Mouse (Mus musculus): ENCODE measurements around the gene Tmem259. TPM values are rescaled to one million over a fixed set of nuclear protein-coding genes. Genes with fewer than 3 reads are reported as not detected.

The Tmem259 gene
- polyA plus RNA-seq, 1 experiment from 2014 or later: 9.0 TPM

DNA sequence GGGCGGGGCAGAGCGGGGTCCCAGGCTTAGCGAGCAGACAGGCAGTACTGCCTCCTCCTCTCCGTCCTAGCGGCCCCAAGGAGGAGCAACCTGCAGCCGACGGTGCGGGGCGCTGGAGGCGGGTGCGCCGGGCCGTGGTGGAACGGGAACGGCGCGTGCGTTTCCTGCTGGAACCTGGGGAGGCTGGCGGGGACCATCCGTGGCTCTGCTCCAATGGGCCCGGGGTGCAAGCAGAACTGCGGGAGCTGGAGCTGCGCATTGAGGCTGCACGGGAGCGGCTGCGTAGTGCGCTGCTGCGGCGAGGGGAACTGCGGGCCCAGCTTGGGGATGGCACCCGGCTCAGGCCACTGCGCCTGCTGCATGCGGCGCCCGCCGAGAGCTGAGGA lies 7.4 kb downstream of the Tmem259 start:
- 79% methylated on average over 36 of the region's 36 CpGs for WGBS
- Histone ChIP-seq H3K27me3 (ENCODE audit: control insufficient read depth, insufficient read depth, low read depth, low read length) (peaks cover 6% of the 10 kb centered on the region), H3K27ac (ENCODE audit: low read length) (no peak overlapping the region), H3K4me3 (ENCODE audit: low read length) (no peak overlapping the region), H3K4me2 (ENCODE audit: low read depth, low read length) (no peak overlapping the region), H3K9me3 (ENCODE audit: control insufficient read depth, low read length) (peaks cover 2% of the 10 kb centered on the region; the same call in 1 of the 2 replicates), H3K4me1 (replicated peaks; ENCODE audit: control insufficient read depth, insufficient read depth, low read length) (0 out of 2 replicates have a peak, but pooled peaks cover 3% of the 10 kb centered on the region), H3K36me3 (ENCODE audit: control insufficient read depth, insufficient read depth, low read length) (peaks cover 41% of the 10 kb centered on the region), H3K9ac (ENCODE audit: low read length) (no peak overlapping the region)
- no peak for ATAC-seq (ENCODE audit: low read depth)

DNA sequence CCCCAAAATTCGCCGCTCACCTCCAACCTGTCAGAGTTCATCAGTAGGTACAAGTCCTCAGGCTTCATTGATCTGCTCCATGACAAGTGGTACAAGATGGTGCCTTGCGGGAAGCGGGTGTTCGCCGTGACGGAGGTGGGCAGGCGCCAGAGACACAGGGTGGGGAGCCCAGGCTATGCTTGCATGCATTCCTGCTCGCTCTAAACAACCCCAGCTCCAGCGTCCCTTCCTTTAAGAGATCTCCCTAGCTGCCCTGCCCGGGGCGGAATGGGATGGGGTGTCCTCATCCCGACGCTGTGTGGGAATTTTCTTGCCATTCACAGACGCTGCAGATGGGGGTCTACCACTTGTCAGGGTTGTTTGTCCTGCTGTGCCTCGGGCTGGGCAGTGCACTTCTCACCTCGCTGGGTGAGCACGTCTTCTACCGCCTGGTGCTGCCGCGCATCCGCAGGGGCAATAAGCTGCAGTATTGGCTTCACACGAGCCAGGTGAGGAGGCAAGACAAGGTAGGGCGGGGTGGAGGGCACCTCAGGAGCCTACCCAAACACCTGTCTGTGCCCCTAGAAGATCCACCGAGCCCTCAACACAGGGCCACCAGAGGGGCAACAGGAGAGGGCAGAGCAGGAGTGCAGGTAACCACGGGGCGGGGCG lies 7.9 kb downstream of the Tmem259 start:
- no peak overlapping the region for H3K27ac ChIP-seq (ENCODE audit: low read length)
- H3K27me3 ChIP-seq (ENCODE audit: control insufficient read depth, insufficient read depth, low read depth, low read length): peaks cover 11% of the 10 kb centered on the region
- peaks cover 4% of the 10 kb centered on the region for H3K4me1 ChIP-seq (replicated peaks; ENCODE audit: control insufficient read depth, insufficient read depth, low read length)
- no peak overlapping the region for H3K4me2 ChIP-seq (ENCODE audit: low read depth, low read length)
- no peak for ATAC-seq (ENCODE audit: low read depth)
- WGBS: 87% methylated on average over 28 of the region's 28 CpGs
- peaks cover 41% of the 10 kb centered on the region for H3K36me3 ChIP-seq (ENCODE audit: control insufficient read depth, insufficient read depth, low read length)
- no peak overlapping the region for H3K4me3 ChIP-seq (ENCODE audit: low read length)
- H3K9ac ChIP-seq (ENCODE audit: low read length): no peak overlapping the region
- H3K9me3 ChIP-seq (ENCODE audit: control insufficient read depth, low read length): peaks cover 2% of the 10 kb centered on the region; the same call in 1 of the 2 replicates

GRCm38 (mm10) chr10:79974668-79975067 lies 9.5 kb downstream of the Tmem259 start:
- H3K4me2 ChIP-seq (ENCODE audit: low read depth, low read length): no peak overlapping the region
- peaks cover 19% of the 10 kb centered on the region for H3K27me3 ChIP-seq (ENCODE audit: control insufficient read depth, insufficient read depth, low read depth, low read length)
- H3K36me3 ChIP-seq (ENCODE audit: control insufficient read depth, insufficient read depth, low read length): peaks cover 39% of the 10 kb centered on the region
- peaks cover 13% of the 10 kb centered on the region for H3K4me1 ChIP-seq (replicated peaks; ENCODE audit: control insufficient read depth, insufficient read depth, low read length)
- peaks cover 2% of the 10 kb centered on the region; the same call in 1 of the 2 replicates for H3K9me3 ChIP-seq (ENCODE audit: control insufficient read depth, low read length)
- ATAC-seq (ENCODE audit: low read depth): no peak
- no peak overlapping the region for H3K9ac ChIP-seq (ENCODE audit: low read length)
- H3K27ac ChIP-seq (ENCODE audit: low read length): no peak overlapping the region
- no peak overlapping the region for H3K4me3 ChIP-seq (ENCODE audit: low read length)
- WGBS: 88% methylated on average over 8 of the region's 8 CpGs

GRCm38 (mm10) chr10:79974087-79974486 lies 10.0 kb downstream of the Tmem259 start:
- H3K4me2 ChIP-seq (ENCODE audit: low read depth, low read length): no peak overlapping the region
- no peak overlapping the region for H3K9ac ChIP-seq (ENCODE audit: low read length)
- H3K27me3 ChIP-seq (ENCODE audit: control insufficient read depth, insufficient read depth, low read depth, low read length): peaks cover 19% of the 10 kb centered on the region
- peaks cover 13% of the 10 kb centered on the region for H3K4me1 ChIP-seq (replicated peaks; ENCODE audit: control insufficient read depth, insufficient read depth, low read length)
- ATAC-seq (ENCODE audit: low read depth): no peak
- no peak overlapping the region for H3K27ac ChIP-seq (ENCODE audit: low read length)
- peaks cover 38% of the 10 kb centered on the region for H3K36me3 ChIP-seq (ENCODE audit: control insufficient read depth, insufficient read depth, low read length)
- peaks cover 2% of the 10 kb centered on the region; the same call in 1 of the 2 replicates for H3K9me3 ChIP-seq (ENCODE audit: control insufficient read depth, low read length)
- no peak overlapping the region for H3K4me3 ChIP-seq (ENCODE audit: low read length)
- 88% methylated on average over 21 of the region's 21 CpGs for WGBS

- no peak overlapping the region for H3K27ac ChIP-seq (ENCODE audit: low read length)
- no peak overlapping the region for H3K4me3 ChIP-seq (ENCODE audit: low read length)
- H3K4me1 ChIP-seq (replicated peaks; ENCODE audit: control insufficient read depth, insufficient read depth, low read length): peaks cover 15% of the 10 kb centered on the region
- peaks cover 19% of the 10 kb centered on the region for H3K27me3 ChIP-seq (ENCODE audit: control insufficient read depth, insufficient read depth, low read depth, low read length)
- ATAC-seq (ENCODE audit: low read depth): peak; percentile 10; the same call in 1 of the 2 replicates
- no peak overlapping the region for H3K9ac ChIP-seq (ENCODE audit: low read length)
- H3K4me2 ChIP-seq (ENCODE audit: low read depth, low read length): no peak overlapping the region
- H3K9me3 ChIP-seq (ENCODE audit: control insufficient read depth, low read length): peaks cover 2% of the 10 kb centered on the region; the same call in 1 of the 2 replicates
- 35% methylated on average over 14 of the region's 14 CpGs for WGBS
- H3K36me3 ChIP-seq (ENCODE audit: control insufficient read depth, insufficient read depth, low read length): peaks cover 29% of the 10 kb centered on the region
Observed at GRCm38 (mm10) chr10:79972831-79973230, 11.3 kb downstream of the Tmem259 start.

GRCm38 (mm10) chr10:79971183-79971497 lies 13.0 kb downstream of the Tmem259 start:
- no peak overlapping the region for H3K27ac ChIP-seq (ENCODE audit: low read length)
- H3K9me3 ChIP-seq (ENCODE audit: control insufficient read depth, low read length): no peaks in the 10 kb centered on the region
- H3K27me3 ChIP-seq (ENCODE audit: control insufficient read depth, insufficient read depth, low read depth, low read length): peaks cover 19% of the 10 kb centered on the region
- peaks cover 26% of the 10 kb centered on the region for H3K36me3 ChIP-seq (ENCODE audit: control insufficient read depth, insufficient read depth, low read length)
- peaks cover 15% of the 10 kb centered on the region for H3K4me1 ChIP-seq (replicated peaks; ENCODE audit: control insufficient read depth, insufficient read depth, low read length)
- H3K9ac ChIP-seq (ENCODE audit: low read length): peak overlapping the region; percentile 65
- peak overlapping the region; percentile 51 for H3K4me3 ChIP-seq (ENCODE audit: low read length)
- 6% methylated on average over 21 of the region's 21 CpGs for WGBS
- H3K4me2 ChIP-seq (ENCODE audit: low read depth, low read length): peak overlapping the region; percentile 84
- ATAC-seq (ENCODE audit: low read depth): no peak; the same call in 1 of the 2 replicates

DNA sequence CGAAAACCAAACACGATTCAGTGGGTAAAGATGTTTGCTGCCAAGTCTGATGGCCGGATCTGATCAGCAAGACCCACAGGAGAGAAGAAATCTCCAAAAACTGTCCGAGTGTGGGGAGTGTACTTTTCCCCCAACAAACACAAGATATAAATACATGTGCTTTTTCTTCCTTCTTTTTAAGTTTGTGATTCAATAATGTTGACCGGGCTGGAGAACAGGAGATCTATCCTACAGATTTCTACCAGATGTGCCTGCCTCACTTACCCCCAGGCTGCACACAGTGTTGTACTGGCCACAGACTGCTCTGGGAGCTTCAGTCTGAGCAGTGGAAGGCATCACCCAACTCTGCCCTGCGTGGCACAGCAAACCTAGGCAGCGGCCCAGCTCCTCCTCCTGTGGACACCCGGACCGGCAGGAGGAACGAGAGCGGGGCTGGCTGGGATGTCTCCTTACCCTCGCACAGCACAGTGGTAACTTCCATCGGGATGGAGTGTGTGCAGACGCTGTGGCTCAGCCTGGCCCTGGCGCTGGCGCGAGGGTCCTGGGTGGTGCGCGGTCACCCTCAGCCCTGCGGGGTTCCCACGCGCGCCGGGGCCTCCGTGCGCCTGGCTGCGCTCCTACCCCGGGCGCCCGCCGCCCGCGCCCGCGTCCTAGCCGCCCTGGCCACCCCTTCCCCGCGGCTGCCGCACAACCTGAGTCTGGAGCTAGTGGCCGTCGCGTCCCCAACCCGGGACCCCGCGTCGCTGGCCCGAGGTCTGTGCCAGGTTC lies 13.5 kb downstream of the Tmem259 start, which contains the start of gene Grin3b:
Gene Grin3b, plus strand, starts transcription at position 301 of the 768 bp plus-strand sequence.
- 5% methylated on average over 46 of the region's 47 CpGs for whole genome bisulfite sequencing
- H3K9ac ChIP-seq (ENCODE audit: low read length): peak within 1 kb of the TSS; percentile 65

GRCm38 (mm10) chr10:79969124-79969568 lies 15.0 kb downstream of the Tmem259 start:
- Histone ChIP-seq H3K27me3 (ENCODE audit: control insufficient read depth, insufficient read depth, low read depth, low read length) (peaks cover 19% of the 10 kb centered on the region), H3K36me3 (ENCODE audit: control insufficient read depth, insufficient read depth, low read length) (peaks cover 34% of the 10 kb centered on the region), H3K4me3 (ENCODE audit: low read length) (no peak overlapping the region), H3K9ac (ENCODE audit: low read length) (no peak overlapping the region), H3K27ac (ENCODE audit: low read length) (no peak overlapping the region), H3K4me1 (replicated peaks; ENCODE audit: control insufficient read depth, insufficient read depth, low read length) (peaks cover 15% of the 10 kb centered on the region), H3K9me3 (ENCODE audit: control insufficient read depth, low read length) (no peaks in the 10 kb centered on the region), H3K4me2 (ENCODE audit: low read depth, low read length) (no peak overlapping the region)
- WGBS: 12% methylated on average over 3 of the region's 3 CpGs
- no peak for ATAC-seq (ENCODE audit: low read depth)

More for the DNA sequence above, 13.5 kb downstream of the Tmem259 start, which contains the start of gene Grin3b:
- peak; percentile 8; the same call in 1 of the 2 replicates for ATAC-seq (ENCODE audit: low read depth)
- Histone ChIP-seq H3K4me3 (ENCODE audit: low read length) (peak within 1 kb of the TSS; percentile 51), H3K27ac (ENCODE audit: low read length) (no peak within 1 kb of the TSS), H3K9me3 (ENCODE audit: control insufficient read depth, low read length) (no peaks in the 10 kb centered on the region), H3K4me2 (ENCODE audit: low read depth, low read length) (peak within 1 kb of the TSS; percentile 84), H3K4me1 (replicated peaks; ENCODE audit: control insufficient read depth, insufficient read depth, low read length) (peaks cover 15% of the 10 kb centered on the region), H3K36me3 (ENCODE audit: control insufficient read depth, insufficient read depth, low read length) (peaks cover 25% of the 10 kb centered on the region), H3K27me3 (ENCODE audit: control insufficient read depth, insufficient read depth, low read depth, low read length) (peaks cover 19% of the 10 kb centered on the region)

- Histone ChIP-seq H3K36me3 (ENCODE audit: control insufficient read depth, insufficient read depth, low read length) (peaks cover 34% of the 10 kb centered on the region), H3K27me3 (ENCODE audit: control insufficient read depth, insufficient read depth, low read depth, low read length) (peaks cover 19% of the 10 kb centered on the region), H3K27ac (ENCODE audit: low read length) (no peak overlapping the region), H3K4me2 (ENCODE audit: low read depth, low read length) (no peak overlapping the region), H3K9ac (ENCODE audit: low read length) (no peak overlapping the region), H3K4me3 (ENCODE audit: low read length) (no peak overlapping the region), H3K4me1 (replicated peaks; ENCODE audit: control insufficient read depth, insufficient read depth, low read length) (peaks cover 15% of the 10 kb centered on the region), H3K9me3 (ENCODE audit: control insufficient read depth, low read length) (no peaks in the 10 kb centered on the region)
- no peak for ATAC-seq (ENCODE audit: low read depth)
- WGBS: 62% methylated on average over 1 of the region's 1 CpGs
Observed at GRCm38 (mm10) chr10:79968181-79968580, 15.9 kb downstream of the Tmem259 start.
